Mouse (Mus musculus) frontal cortex, postnatal 14 days (tissue): Measurements from ENCODE around the gene Piwil1.

ENCODE experiments used
- DNase-seq, 2 experiments: peaks; one replicate each; pipeline ENCODE4 v3.0.0; 2022; ENCODE audit warnings: low spot score in 2 of 2

The Piwil1 gene

DNA sequence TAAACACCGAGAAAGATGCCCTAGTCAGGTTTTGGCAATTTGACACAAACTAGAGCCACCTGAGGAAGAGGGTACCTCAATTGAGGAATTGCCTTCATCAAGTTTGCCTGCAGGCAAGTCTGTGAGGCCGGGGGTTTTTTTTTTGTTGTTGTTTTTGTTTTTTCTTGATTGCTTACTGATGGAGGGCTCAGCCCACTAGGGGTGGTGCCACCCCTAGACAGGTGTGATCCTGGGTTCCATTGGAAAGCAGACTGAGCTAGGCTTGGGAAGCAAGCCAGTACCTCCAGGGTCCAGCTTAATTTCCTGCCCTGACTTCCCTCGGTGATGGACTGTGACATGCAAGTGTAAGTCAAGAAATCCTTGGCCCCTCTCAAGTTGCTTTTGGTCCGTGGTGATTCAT is at the start of gene Piwil1:
Gene Piwil1 (plus strand): TSS at position 301 of the 400 bp plus-strand sequence.
- no peak for DNase-seq

DNA sequence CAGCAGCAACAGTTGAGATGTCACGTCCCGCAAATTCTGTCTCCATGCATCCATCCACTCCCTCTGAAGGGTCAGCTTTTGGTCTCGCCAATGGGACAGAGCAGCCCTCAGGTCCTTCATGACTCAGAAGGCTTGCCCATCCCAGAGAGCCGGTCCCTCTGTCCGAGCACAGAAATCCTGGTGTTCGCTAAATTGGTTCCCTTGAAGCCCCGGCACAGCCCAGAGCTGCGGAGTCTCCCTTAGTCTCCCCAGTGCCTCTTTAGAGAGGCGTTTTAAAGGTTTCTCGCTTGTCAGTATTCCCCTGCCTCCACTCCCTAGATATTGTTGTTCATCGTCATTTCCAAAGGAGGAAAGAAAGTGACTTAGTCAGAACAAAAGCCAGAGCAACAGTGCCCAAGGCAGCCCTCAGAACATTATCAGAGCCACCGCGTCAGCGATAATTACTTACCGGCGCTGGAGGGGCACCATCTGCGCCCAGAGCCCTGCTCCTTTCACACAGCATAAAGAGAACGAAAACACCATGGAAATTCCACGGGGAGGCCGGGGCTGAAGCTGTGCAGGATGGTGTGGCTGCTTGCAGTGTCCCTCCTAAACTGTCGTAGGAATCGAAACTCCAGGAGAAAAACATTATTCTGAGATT is 45.7 kb upstream of the Piwil1 start:
- no peak for DNase-seq

DNA sequence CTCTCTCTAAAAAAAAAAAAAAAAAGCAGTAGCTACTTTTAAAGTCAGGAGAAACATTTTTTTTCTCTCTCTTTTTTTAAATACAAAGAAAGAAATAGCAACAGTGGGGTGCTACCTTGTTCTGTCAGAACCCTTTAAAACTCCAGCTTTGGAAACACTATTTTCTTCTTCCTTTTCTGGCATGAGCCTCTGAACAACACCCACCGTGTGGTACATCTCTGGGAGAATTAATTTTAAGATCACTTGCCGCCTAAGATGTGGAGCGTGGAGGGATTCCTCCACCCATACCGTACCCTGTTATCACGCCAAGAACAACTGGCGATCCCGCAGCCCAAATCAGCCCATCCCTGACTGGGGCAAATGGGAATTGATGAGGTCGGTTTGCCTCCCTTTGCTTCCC is 42.2 kb upstream of the Piwil1 start:
- DNase-seq = no peak

DNA sequence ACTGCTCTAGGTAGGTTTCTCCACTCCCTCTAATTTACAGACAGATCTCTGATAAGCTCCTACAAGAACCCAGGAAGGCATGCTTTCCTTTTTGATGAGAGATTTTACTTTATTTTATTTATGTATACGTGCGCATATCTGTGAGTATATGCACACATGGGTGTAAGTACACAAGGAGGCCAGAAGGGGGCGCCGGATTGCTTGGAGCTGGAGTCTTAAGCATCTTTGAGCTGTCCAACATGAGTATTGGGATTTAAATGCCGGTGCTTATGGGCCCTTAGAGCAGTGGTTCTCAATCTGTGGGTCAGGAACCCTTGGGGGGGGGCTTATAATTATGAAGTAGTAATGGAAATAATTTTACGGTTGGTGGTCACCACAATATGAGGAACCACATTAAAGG is 39.4 kb upstream of the Piwil1 start:
- DNase-seq = no peak

DNA sequence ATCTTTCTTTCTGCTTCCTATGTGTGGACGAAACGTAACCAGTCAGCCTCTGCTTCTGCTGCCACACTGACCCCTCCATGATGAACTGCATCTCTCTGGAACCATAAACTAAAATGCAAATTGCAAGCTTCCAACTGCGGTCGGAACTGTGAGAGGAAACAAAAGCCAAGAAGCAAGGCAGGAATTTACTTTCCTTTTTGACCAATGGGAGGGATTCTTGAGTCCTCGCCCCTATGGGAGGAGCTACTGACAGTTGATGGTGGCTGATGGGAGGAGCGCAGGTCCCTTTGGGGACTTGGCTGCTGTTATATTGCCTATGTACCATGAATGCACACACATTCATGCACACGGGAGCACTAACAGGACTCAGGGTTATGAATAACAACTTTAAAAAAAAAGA is 38.3 kb upstream of the Piwil1 start:
- DNase-seq = no peak

DNA sequence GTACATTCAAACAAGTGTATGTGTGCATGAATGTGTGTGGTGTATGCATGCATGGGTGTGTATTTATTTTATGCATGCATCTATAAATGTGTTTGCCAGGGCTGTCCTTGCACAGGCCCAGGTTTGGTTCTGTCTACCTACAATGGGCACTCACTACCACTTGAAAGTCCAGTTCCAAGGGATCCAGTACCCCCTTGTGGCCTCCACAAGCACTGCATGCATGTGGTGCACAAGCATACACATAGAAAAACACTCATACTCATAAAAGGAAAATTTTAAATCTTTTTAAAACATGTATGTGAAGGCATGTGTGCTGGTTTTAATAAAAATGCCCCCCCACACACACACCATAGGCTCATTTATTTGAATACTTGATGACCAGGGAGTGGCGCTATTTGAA is 37.3 kb upstream of the Piwil1 start:
- DNase-seq = no peak

DNA sequence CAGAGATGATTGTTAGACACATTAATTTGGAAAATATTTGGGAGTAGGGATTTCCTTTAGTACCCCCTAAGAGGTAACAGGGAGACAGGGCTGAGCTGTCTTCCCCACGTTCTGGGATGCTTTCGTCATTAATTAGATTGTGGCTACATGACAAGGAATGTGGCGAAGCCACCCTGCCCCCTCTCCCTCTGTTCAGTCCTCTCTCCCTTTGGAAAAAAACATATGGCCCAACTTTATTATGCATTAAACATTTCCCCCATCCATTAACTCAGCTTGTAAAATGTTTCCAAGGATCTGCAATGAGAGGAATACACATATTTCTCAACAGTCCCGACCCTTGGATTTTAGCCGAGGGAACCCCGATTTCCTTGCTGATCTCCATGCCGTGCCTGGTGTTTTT is 35.0 kb upstream of the Piwil1 start:
- DNase-seq = no peak

DNA sequence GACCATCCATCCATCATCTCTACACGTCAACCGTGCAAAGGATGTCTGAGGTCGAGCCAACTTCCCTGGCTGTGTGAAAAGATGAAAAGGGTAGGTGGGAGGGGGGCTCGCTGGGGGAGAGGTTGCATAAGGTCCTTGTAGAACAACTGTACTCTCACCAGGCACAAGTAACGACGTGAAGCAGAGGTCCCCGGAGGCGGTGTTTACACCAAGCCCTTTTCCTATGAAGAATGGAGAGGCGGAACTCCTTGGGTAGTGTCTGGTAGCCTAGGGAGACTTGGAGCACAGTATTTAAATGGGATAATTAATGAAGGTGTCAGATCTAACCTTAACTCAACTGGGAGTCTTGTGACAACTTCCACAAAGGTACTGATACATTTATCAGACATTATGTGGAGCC is 28.2 kb upstream of the Piwil1 start:
- DNase-seq = no peak

DNA sequence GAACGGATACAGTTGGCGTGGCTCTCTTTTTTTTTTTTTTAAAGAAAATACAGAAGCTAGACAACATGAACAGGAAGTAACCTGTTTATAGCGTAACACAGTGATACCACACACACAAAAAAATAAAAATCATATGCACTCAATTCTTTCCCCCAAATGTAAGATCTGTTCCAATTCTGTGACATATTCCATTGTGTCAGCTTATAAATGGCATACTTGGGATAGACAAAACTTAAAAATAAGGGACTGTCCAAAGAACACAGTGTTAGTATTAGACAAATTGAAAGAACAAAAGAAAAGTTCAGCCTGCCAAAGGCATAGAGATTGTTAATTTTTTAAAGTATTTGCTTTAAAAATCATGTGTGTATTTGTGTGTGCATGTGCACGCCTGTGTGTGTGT is 25.0 kb upstream of the Piwil1 start:
- DNase-seq = no peak

DNA sequence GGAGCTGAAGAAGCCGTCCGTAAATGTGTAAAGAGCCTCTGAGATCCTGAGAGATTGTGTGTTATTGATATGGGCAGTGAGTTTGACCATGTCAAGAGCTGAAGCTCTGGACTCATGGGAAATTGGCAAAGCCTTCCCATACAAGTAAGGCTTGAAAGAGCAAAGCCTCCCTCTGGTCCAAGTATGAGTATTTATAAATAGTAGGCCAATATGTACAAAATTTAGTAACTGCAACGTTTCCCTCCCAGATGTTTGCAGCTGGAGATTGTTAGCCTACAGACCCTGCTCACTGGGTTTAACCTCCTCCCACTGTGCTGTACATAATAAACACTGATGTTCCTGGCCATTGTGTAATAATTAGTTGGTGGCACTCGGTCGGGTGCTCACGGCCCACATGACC is 24.5 kb upstream of the Piwil1 start:
- no peak for DNase-seq

DNA sequence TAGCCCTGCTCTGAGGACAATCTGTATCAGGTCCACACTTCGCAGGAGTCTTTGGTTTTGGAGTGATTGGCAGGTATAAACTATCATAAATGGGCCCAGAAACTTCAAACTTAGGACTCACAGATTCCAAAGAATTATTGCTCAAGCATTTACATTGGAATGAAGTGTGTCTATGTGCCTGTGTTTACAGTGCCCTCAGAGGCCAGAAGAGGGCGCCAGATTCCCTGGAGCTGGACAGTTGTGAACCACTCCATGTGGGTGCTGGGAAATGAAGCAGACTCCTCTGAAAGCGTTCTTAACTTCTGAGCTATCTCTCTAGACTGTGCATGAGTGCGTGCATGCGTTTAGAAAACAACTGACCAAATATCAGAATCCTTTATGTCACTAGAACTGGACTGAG is 20.9 kb upstream of the Piwil1 start:
- no peak for DNase-seq

DNA sequence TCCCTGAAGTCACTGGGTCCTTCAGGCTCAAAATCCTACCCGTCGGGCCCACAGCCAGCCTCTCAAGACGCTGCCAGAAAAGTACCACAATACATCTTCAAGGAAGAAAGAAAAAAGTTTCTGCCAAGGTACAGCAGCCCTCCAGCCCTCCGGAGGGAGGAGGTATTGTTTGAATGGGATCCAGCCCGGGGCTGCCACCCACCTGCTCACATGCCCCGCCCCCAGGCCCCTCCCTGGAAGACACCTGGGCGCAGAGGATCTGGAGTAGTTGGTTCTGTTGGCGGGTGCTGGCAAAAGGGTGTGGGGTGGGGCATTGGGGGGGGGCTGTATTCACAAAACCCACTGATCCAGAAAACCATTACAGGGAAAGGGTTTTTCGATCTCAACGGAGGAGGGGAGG is 18.1 kb upstream of the Piwil1 start:
- DNase-seq = no peak

DNA sequence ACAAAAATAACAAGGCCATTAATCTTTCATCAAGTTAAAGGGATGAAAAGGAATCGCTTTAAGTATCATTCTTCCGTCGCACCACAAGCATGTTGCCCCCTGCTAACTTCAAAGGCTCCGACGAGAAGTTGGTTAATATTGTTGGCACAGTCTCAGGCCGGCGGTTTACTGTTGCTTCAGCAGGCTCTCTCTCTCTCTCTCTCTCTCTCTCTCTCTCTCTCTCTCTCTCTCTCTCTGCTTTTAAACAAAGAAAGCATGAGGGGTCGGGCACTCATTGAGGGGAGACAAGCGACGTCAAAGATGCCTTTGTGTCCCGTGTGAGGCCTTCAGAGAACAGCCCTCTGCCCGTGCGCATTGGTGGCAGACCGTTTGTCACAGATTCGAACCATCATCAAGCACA is 17.7 kb upstream of the Piwil1 start:
- no peak for DNase-seq

DNA sequence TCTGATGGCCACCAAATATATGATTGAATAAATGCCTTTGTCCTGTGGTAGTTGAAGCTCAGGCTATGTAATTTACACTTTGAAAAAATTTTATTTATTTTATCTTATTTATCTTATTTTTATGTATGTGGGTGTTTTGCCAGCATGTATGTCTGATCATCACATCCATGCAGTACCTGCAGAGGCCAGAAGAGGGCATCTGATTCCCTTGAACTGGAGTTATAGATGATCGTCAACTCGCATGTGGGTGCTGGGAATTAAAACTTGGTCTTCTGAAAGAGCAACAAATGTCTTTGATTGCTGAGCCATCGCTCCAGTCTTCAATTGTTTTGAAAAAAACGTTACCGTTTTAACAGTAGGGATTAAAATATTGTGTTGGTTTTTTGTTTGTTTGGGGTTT is 15.2 kb upstream of the Piwil1 start:
- DNase-seq = no peak

DNA sequence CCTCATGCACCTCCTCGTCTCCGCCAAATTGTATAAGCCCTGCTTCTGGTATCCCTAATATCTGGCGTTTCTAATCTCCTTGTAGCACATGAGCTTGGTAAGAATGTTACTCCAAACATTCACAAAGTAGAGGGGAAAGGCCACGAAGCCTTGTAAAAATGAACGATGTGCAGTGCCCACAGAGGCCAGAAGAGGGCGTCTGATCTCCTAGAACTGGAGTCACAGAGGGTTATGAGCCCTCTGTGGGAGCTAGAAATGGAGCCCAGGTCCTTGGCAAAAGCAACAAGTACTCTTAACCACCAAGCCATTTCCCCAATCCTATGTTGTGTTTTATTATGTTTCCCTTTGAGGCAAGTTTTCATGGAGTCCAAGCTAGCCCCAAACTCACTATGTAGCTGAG is 8.2 kb upstream of the Piwil1 start:
- no peak for DNase-seq

DNA sequence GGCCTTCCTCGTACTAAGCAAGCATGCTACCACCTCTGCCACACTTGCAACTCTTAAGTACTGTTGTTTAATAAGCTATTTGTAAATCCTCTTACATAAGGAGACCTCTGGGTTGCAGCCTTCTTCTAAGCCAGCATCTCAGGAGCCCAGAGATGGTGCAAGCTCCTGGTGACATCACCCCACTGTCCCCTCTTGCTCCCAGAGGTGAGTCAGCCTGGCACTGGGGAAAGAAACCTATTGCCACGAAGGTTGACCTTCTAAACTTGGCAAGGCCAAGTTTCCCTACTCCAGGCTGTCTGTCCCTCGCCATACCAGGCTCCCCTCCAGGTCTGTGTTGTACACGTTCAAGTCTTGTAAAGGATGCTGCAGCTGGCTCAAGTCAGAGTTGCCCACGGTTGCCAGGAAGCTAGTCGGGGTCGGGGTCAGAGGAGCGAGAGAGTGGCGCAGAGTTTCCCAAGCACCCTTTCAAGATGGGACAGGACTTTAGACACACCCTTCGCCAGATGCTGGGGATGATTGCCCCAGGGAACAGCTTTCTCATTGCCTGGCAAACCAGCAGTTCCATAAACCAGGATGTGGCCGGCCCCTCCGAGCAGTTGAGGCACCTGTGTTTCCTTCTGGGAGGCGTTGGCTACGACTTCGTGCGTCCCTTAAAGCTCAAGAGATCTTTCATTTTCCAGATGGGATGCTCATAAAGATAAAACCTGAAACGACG is 7.6 kb upstream of the Piwil1 start:
- DNase-seq = no peak

DNA sequence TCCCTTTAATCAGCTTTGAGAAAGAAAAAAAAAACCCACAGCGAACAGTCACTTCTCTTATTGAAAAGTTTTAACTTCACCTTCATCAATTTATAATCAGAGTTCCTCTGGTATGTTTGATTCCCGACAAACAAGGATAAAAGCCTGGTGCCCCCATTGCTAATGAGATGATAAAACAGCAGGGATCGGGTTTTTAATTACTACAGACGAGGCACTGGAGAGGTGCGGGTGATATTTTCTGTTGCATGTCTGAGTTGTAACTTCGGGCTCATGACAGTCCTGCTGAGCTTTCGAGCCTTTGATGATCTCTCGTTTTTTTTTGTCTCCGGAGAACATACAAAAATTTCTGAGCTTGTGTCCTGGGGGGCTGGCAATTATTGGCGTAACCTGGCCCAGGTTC is 5.5 kb upstream of the Piwil1 start:
- DNase-seq = no peak

DNA sequence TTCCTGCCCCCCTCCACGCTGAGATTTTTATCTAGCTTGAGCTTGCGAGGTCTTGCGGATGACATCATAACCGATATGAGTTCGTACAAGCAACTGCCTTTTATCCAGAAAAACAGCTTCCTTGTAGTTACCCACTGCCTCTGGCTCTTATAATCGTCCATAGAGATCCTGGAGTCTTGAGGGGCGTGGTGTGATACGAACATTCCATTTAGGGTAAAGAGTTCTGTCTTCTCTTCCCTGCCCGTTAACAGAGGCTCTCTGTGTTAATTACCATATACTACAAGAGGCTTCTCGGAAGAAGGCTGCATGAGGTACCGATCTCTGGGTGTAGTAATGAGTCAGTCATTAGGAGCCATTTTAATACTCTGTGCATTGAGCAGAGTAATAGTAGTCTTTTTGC is 1.6 kb upstream of the Piwil1 start:
- no peak for DNase-seq

DNA sequence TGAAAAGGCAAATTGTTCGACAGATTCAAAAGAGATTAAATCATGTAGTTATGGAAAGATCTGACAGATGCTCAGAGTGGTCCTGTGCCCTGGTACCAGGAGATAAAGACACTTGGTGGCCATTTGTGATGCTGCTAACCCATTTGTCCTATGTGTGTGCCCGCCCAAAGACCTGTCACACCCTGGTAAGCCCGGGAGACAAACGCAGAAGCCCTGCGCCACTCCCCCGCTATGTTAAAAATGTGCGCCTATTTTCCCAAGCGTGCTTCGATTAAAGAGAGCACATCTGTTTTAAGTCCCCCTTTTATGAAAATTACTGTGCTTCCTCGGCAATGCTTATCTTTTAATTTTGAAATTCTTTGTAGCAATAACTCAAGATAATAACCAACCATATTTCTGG is 1.4 kb downstream of the Piwil1 start:
- DNase-seq = no peak

DNA sequence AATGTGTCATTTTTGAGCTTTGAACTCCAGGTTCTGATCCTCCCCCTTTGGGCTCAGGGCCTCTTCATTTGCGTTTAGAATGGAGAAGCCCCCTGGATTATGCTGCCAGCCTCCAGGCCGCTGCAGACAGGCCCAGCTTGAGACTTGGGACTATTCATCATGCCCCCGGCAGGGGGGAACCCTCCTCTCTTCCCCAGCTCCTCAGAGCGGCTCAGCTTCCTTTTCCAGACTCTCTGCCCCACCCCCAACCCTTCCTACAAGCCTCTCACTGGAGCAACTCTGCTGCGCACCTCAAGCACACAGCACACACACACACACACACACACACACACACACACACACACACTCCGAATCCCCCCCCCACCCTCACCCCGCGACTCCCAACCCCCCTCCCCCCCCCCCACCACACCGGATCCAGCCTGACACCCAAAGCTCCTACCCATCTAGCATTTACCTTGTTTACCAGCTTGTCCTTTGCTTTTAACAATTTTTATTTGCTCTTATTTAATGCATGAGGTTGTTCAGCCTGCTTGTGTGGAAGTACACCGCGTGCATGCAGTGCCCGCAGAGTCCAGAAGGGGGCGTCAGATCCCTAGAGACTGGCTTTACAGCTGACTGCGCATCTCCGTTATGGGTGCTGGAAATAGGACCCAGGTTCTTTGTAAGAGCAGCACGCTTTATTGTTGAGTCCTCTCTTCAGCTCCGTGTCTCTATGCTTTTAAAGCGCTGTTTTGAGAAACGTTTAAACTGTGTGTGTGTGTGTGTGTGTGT is 2.0 kb downstream of the Piwil1 start:
- DNase-seq = no peak

DNA sequence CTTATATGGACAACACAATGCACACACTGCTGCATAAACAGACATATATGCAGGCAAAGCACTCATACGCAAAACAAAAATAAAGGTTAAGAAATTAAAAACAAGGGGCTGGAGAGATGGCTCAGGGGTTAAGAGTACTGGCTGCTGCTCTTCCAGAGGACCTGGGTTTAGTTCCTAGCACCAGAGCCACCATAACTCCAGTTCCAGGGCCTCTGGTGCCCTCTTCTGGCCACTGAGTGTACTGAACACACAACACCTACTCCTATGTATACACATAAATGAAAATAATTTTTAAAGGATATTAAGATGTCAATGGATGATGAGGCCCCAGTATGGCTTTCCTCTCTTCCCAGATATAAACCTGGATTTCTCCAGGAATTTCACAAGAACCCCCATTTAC is 4.1 kb downstream of the Piwil1 start:
- no peak for DNase-seq

DNA sequence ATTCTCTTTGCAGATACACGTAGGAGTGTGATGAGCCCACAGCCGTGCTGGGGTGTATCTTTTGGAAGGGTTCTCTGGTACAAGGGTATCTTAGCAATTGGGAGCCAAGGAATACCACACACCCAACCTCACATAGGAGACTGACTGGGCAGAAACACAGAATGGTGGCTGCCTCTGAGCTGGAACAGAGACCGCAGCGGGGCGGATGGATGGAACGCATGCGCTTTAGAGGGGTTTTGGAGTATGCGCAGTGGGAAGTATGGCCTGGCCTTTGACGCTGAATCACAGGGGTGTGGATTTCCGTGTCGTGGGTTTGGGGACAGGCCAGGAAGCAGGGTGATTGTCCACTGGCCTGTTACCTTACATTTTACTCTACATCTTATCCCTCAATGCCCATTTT is 4.9 kb downstream of the Piwil1 start:
- no peak for DNase-seq

DNA sequence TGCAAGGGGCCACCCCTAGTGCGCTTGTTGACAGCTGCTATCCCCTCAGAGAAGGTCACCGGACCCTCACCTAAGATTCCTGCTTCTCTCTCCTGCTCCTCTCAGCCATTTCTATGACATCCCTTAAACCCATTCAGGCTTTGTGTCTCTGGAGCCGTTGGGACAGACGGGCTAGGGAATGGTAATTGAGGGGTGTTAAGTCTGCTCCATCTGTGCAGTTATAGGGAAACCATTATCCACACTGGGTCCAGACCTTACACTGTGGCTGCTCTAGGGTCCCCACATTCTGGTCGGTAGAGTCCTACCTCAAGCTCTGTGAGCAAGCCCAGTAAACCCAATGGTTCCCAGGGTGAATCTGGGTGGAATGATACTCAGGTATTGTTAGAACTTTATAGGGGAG is 6.6 kb downstream of the Piwil1 start:
- DNase-seq = no peak
